Mouse (Mus musculus): ENCODE measurements at regions not wholly inside any gene's neighbourhood (a gene's known extent, or its start where the extent isn't known, plus 50 kb on each side); places are given as distances from the start of the nearest gene placed in this dataset.

GRCm38 (mm10) chr12:28248749-28249148, 303.4 kb downstream of the Dcdc2c start:
- 55% methylated on average over 3 of the region's 3 CpGs for WGBS
- ATAC-seq (replicated peaks; ENCODE audit: low FRiP score): no peak
- no peak overlapping the region for H3K4me2 ChIP-seq (ENCODE audit: low read depth, low read length, severe bottlenecking)
- no peaks in the 10 kb centered on the region for H3K9me3 ChIP-seq (ENCODE audit: control insufficient read depth, low read length)
- no peak overlapping the region for H3K4me3 ChIP-seq (ENCODE audit: low read depth, low read length)
- no peaks in the 10 kb centered on the region for H3K27me3 ChIP-seq (ENCODE audit: control insufficient read depth, insufficient read depth, low read length)
- no peaks in the 10 kb centered on the region for H3K4me1 ChIP-seq (replicated peaks; ENCODE audit: control insufficient read depth, insufficient read depth, low read length)
- H3K27ac ChIP-seq (ENCODE audit: low read depth, low read length): no peak overlapping the region
- H3K9ac ChIP-seq (ENCODE audit: low read length): no peak overlapping the region
- no peaks in the 10 kb centered on the region for H3K36me3 ChIP-seq (ENCODE audit: control insufficient read depth, insufficient read depth, low read length)
- DNase-seq (ENCODE audit: low spot score): no peak

GRCm38 (mm10) chr12:28248287-28248686, 303.9 kb downstream of the Dcdc2c start:
- H3K4me1 ChIP-seq (replicated peaks; ENCODE audit: control insufficient read depth, insufficient read depth, low read length): no peaks in the 10 kb centered on the region
- H3K36me3 ChIP-seq (ENCODE audit: control insufficient read depth, insufficient read depth, low read length): no peaks in the 10 kb centered on the region
- H3K9me3 ChIP-seq (ENCODE audit: control insufficient read depth, low read length): no peaks in the 10 kb centered on the region
- H3K27me3 ChIP-seq (ENCODE audit: control insufficient read depth, insufficient read depth, low read length): no peaks in the 10 kb centered on the region
- no peak overlapping the region for H3K4me2 ChIP-seq (ENCODE audit: low read depth, low read length, severe bottlenecking)
- ATAC-seq (replicated peaks; ENCODE audit: low FRiP score): no peak
- 97% methylated on average over 3 of the region's 3 CpGs for WGBS
- H3K4me3 ChIP-seq (ENCODE audit: low read depth, low read length): no peak overlapping the region
- DNase-seq (ENCODE audit: low spot score): no peak
- no peak overlapping the region for H3K27ac ChIP-seq (ENCODE audit: low read depth, low read length)
- H3K9ac ChIP-seq (ENCODE audit: low read length): no peak overlapping the region

GRCm38 (mm10) chr12:28238016-28238415, 314.2 kb downstream of the Dcdc2c start:
- Histone ChIP-seq H3K9me3 (ENCODE audit: control insufficient read depth, low read length) (no peaks in the 10 kb centered on the region), H3K27me3 (ENCODE audit: control insufficient read depth, insufficient read depth, low read length) (no peaks in the 10 kb centered on the region), H3K4me3 (ENCODE audit: low read depth, low read length) (no peak overlapping the region), H3K4me2 (ENCODE audit: low read depth, low read length, severe bottlenecking) (no peak overlapping the region), H3K36me3 (ENCODE audit: control insufficient read depth, insufficient read depth, low read length) (no peaks in the 10 kb centered on the region), H3K27ac (ENCODE audit: low read depth, low read length) (no peak overlapping the region), H3K9ac (ENCODE audit: low read length) (no peak overlapping the region), H3K4me1 (replicated peaks; ENCODE audit: control insufficient read depth, insufficient read depth, low read length) (no peaks in the 10 kb centered on the region)
- WGBS: 87% methylated on average over 5 of the region's 5 CpGs
- DNase-seq (ENCODE audit: low spot score) (no peak), ATAC-seq (replicated peaks; ENCODE audit: low FRiP score) (no peak)

- no peak overlapping the region for H3K9ac ChIP-seq (ENCODE audit: low read length)
- no peak for DNase-seq (ENCODE audit: low spot score)
- H3K36me3 ChIP-seq (ENCODE audit: control insufficient read depth, insufficient read depth, low read length): no peaks in the 10 kb centered on the region
- no peak overlapping the region for H3K27ac ChIP-seq (ENCODE audit: low read depth, low read length)
- H3K9me3 ChIP-seq (ENCODE audit: control insufficient read depth, low read length): no peaks in the 10 kb centered on the region
- H3K4me3 ChIP-seq (ENCODE audit: low read depth, low read length): no peak overlapping the region
- no peaks in the 10 kb centered on the region for H3K4me1 ChIP-seq (replicated peaks; ENCODE audit: control insufficient read depth, insufficient read depth, low read length)
- no peaks in the 10 kb centered on the region for H3K27me3 ChIP-seq (ENCODE audit: control insufficient read depth, insufficient read depth, low read length)
- no peak for ATAC-seq (replicated peaks; ENCODE audit: low FRiP score)
- 62% methylated on average over 4 of the region's 4 CpGs for WGBS
- H3K4me2 ChIP-seq (ENCODE audit: low read depth, low read length, severe bottlenecking): no peak overlapping the region
These were observed 315.2 kb downstream of the Dcdc2c start for GRCm38 (mm10) chr12:28237041-28237440.

GRCm38 (mm10) chr12:28202847-28203246, 349.4 kb downstream of the Dcdc2c start:
- Histone ChIP-seq H3K4me2 (ENCODE audit: low read depth, low read length, severe bottlenecking) (no peak overlapping the region), H3K9me3 (ENCODE audit: control insufficient read depth, low read length) (no peaks in the 10 kb centered on the region), H3K27me3 (ENCODE audit: control insufficient read depth, insufficient read depth, low read length) (no peaks in the 10 kb centered on the region), H3K4me1 (replicated peaks; ENCODE audit: control insufficient read depth, insufficient read depth, low read length) (no peaks in the 10 kb centered on the region), H3K27ac (ENCODE audit: low read depth, low read length) (no peak overlapping the region), H3K36me3 (ENCODE audit: control insufficient read depth, insufficient read depth, low read length) (no peaks in the 10 kb centered on the region), H3K9ac (ENCODE audit: low read length) (no peak overlapping the region), H3K4me3 (ENCODE audit: low read depth, low read length) (no peak overlapping the region)
- 88% methylated on average over 1 of the region's 1 CpGs for WGBS
- DNase-seq (ENCODE audit: low spot score) (no peak), ATAC-seq (replicated peaks; ENCODE audit: low FRiP score) (no peak)

GRCm38 (mm10) chr12:28186695-28187094, 365.5 kb downstream of the Dcdc2c start:
- no peak overlapping the region for H3K27ac ChIP-seq (ENCODE audit: low read depth, low read length)
- no peaks in the 10 kb centered on the region for H3K27me3 ChIP-seq (ENCODE audit: control insufficient read depth, insufficient read depth, low read length)
- ATAC-seq (replicated peaks; ENCODE audit: low FRiP score) (no peak), DNase-seq (ENCODE audit: low spot score) (no peak)
- no peaks in the 10 kb centered on the region for H3K4me1 ChIP-seq (replicated peaks; ENCODE audit: control insufficient read depth, insufficient read depth, low read length)
- no peak overlapping the region for H3K4me3 ChIP-seq (ENCODE audit: low read depth, low read length)
- H3K9ac ChIP-seq (ENCODE audit: low read length): no peak overlapping the region
- no peaks in the 10 kb centered on the region for H3K36me3 ChIP-seq (ENCODE audit: control insufficient read depth, insufficient read depth, low read length)
- H3K4me2 ChIP-seq (ENCODE audit: low read depth, low read length, severe bottlenecking): no peak overlapping the region
- H3K9me3 ChIP-seq (ENCODE audit: control insufficient read depth, low read length): peaks cover 3% of the 10 kb centered on the region; the same call in 1 of the 2 replicates

DNA sequence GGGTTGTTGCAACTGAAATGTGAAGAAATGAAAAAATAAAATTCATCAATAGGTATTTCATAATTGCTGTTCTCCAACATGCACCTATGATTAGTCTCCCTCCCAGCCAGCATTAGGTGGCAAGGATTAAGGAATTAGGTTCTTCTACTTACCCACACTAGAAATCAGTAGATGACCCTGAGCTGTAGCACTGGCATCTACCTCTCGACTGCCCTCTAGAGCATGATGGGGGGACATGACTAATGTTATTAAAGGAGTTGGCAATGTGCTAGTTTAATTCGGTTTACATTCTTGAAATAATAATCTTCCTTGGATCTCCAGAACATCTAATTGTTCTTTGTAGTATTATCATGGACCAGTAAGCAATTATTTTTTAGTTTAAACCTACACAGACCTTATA, 370.9 kb downstream of the Dcdc2c start:
- Histone ChIP-seq H3K4me2 (ENCODE audit: low read depth, low read length, severe bottlenecking) (no peak overlapping the region), H3K9me3 (ENCODE audit: control insufficient read depth, low read length) (no peaks in the 10 kb centered on the region), H3K4me3 (ENCODE audit: low read depth, low read length) (no peak overlapping the region), H3K4me1 (replicated peaks; ENCODE audit: control insufficient read depth, insufficient read depth, low read length) (no peaks in the 10 kb centered on the region), H3K27ac (ENCODE audit: low read depth, low read length) (no peak overlapping the region), H3K9ac (ENCODE audit: low read length) (no peak overlapping the region), H3K36me3 (ENCODE audit: control insufficient read depth, insufficient read depth, low read length) (no peaks in the 10 kb centered on the region), H3K27me3 (ENCODE audit: control insufficient read depth, insufficient read depth, low read length) (no peaks in the 10 kb centered on the region)
- WGBS: 76% methylated on average over 2 of the region's 2 CpGs
- DNase-seq (ENCODE audit: low spot score) (no peak), ATAC-seq (replicated peaks; ENCODE audit: low FRiP score) (no peak)

DNA sequence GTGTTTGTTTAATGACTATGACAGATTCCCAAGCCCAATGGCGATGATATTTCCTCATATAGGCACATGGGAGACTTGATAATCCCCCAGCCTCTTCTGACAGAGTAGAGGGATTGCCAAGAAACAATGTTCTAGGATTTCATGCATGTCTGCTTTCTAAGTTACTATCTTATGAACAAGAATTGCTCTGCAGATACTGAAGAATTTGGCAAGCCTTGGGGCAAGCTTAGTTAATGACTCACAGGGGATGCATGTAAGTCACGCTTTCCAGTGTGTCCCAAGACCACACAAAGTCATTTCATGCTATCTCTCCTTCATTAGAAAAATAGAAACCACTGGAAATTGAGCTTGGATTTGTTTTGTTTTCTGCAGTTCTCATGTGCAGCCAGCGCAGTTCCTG, 376.2 kb downstream of the Dcdc2c start:
- H3K4me2 ChIP-seq (ENCODE audit: low read depth, low read length, severe bottlenecking): no peak overlapping the region
- WGBS: 78% methylated on average over 3 of the region's 3 CpGs
- H3K4me3 ChIP-seq (ENCODE audit: low read depth, low read length): no peak overlapping the region
- H3K9ac ChIP-seq (ENCODE audit: low read length): no peak overlapping the region
- H3K4me1 ChIP-seq (replicated peaks; ENCODE audit: control insufficient read depth, insufficient read depth, low read length): no peaks in the 10 kb centered on the region
- no peaks in the 10 kb centered on the region for H3K27me3 ChIP-seq (ENCODE audit: control insufficient read depth, insufficient read depth, low read length)
- ATAC-seq (replicated peaks; ENCODE audit: low FRiP score) (no peak), DNase-seq (ENCODE audit: low spot score) (no peak)
- no peak overlapping the region for H3K27ac ChIP-seq (ENCODE audit: low read depth, low read length)
- no peaks in the 10 kb centered on the region for H3K9me3 ChIP-seq (ENCODE audit: control insufficient read depth, low read length)
- H3K36me3 ChIP-seq (ENCODE audit: control insufficient read depth, insufficient read depth, low read length): no peaks in the 10 kb centered on the region

DNA sequence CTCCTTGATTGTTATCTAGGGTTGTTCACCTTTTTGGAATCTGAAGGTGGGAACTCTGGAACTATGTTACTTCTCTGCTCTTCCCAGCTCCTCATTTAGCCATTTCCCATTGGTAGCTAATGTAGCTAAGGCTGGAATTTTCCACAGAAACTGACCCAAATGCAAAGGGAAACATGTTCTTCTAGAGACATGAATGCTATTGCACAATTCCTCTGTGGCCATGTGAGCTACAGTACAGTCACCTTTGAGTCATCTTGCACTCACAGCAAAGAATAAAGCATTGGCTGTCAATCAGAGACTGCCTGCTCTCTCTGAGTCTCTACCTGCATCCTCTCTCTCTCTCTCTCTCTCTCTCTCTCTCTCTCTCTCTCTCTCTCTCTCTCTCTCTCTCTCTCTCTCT, 378.1 kb downstream of the Dcdc2c start:
- no peak overlapping the region for H3K27ac ChIP-seq (ENCODE audit: low read depth, low read length)
- H3K27me3 ChIP-seq (ENCODE audit: control insufficient read depth, insufficient read depth, low read length): no peaks in the 10 kb centered on the region
- H3K4me2 ChIP-seq (ENCODE audit: low read depth, low read length, severe bottlenecking): no peak overlapping the region
- no peaks in the 10 kb centered on the region for H3K9me3 ChIP-seq (ENCODE audit: control insufficient read depth, low read length)
- H3K36me3 ChIP-seq (ENCODE audit: control insufficient read depth, insufficient read depth, low read length): no peaks in the 10 kb centered on the region
- ATAC-seq (replicated peaks; ENCODE audit: low FRiP score) (no peak), DNase-seq (ENCODE audit: low spot score) (no peak)
- H3K4me3 ChIP-seq (ENCODE audit: low read depth, low read length): no peak overlapping the region
- H3K4me1 ChIP-seq (replicated peaks; ENCODE audit: control insufficient read depth, insufficient read depth, low read length): no peaks in the 10 kb centered on the region
- H3K9ac ChIP-seq (ENCODE audit: low read length): no peak overlapping the region

All from forebrain, embryonic 11.5 days (tissue).